Mouse (Mus musculus) spleen, postnatal 10 days (tissue): ENCODE measurements around the gene Pramef6.
"Not testable (repeated sequence)": the region's sequence is repeated elsewhere in the genome, so short reads cannot be mapped to it uniquely, and the experiment has no call there.

ENCODE experiments used
- DNase-seq, 2 experiments: peaks; one replicate each; pipeline ENCODE4 v3.0.0; 2021 to 2022; ENCODE audit warnings: low spot score in 2 of 2

Pramef6 gene

DNA sequence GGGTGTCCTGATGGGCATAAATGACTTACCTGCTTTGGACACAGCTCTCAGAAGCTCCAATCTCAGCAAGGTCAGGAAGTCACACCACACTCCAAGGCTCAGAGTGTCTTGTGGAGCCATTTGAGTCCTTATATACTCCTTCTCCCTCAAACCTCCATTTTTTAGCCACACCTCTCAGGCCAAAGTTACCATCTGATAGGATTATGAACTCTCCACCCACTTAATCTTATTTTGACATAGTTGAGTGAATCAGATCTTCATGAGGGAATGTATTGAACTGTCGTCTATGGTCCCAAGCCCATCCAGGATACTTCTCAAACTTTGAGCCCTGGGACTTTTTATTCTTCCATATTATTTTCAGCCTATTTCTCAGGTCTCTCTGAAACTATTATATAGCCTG, at the start of gene Pramef6:
Gene Pramef6, minus strand, starts transcription at position 101 of the 400 bp plus-strand sequence.
- not testable (repeated sequence) for DNase-seq

GRCm38 (mm10) chr4:143894406-143894805, 5.8 kb downstream of the Pramef6 start:
- DNase-seq = not testable (repeated sequence)

GRCm38 (mm10) chr4:143882371-143882770, 17.8 kb downstream of the Pramef6 start:
- DNase-seq = not testable (repeated sequence)

DNA sequence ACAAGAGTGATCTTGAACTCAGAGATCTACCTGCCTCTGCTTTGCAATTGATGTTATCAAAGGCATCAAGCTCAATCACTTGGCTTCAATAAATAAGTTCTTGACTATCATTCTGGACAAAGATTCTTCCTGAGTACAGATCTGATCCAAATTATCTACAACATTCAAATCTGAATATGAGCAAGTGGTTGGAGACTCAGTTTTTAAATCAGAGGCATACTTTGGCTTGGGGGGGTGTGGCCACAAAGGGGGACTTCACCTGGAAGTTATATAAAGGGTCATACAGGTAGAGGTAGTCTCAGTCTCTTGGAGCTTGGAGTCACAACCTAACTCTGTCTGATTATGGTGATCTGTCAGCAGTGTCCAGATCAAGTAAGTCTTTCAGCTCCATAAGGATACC, 54.0 kb downstream of the Pramef6 start, which contains the start of gene Gm13103:
Gene Gm13103, plus strand, starts transcription at position 301 of the 400 bp plus-strand sequence.
- DNase-seq = not testable (repeated sequence)
